Mouse (Mus musculus) liver, embryonic 16.5 days (tissue): ENCODE measurements at regions not wholly inside any gene's neighbourhood (a gene's known extent, or its start where the extent isn't known, plus 50 kb on each side); places are given as distances from the start of the nearest gene placed in this dataset.

Experiments
- ATAC-seq: fragments of 200-750 bp; cut with Nextera tagmentation; 2 replicates; pipeline ENCODE4 v1.8.0; 2017; ENCODE audit warnings: low read depth, mild to moderate bottlenecking, moderate number of reproducible peaks, moderate library complexity
- H3K27ac ChIP-seq: fragments of 300-500 bp; sonication (generic); 2 replicates; pipeline ENCODE4 v1.5.1; 2014; ENCODE audit warnings: mild to moderate bottlenecking, low read length
- H3K27me3 ChIP-seq: fragments of 300-500 bp; sonication (generic); 2 replicates; pipeline ENCODE4 v1.6.1; 2014; ENCODE audit warnings: low read depth, low read length, mixed read lengths; ENCODE audit not compliant: control insufficient read depth, insufficient read depth
- H3K36me3 ChIP-seq: fragments of 300-500 bp; sonication (generic); 2 replicates; pipeline ENCODE4 v1.6.1; 2014; ENCODE audit warnings: mild to moderate bottlenecking; ENCODE audit not compliant: control insufficient read depth, insufficient read depth
- H3K4me1 ChIP-seq: fragments of 300-500 bp; sonication (generic); 2 replicates; pipeline ENCODE4 v1.6.1; 2014; ENCODE audit warnings: low read depth, low read length, mixed read lengths; ENCODE audit not compliant: control insufficient read depth
- H3K4me2 ChIP-seq: fragments of 300-500 bp; sonication (generic); 2 replicates; pipeline ENCODE4 v1.6.1; 2014; ENCODE audit warnings: low read depth, low read length, mixed read lengths
- H3K4me3 ChIP-seq: fragments of 300-500 bp; sonication (generic); 2 replicates; pipeline ENCODE4 v1.5.1; 2014; ENCODE audit warnings: low read depth, mild to moderate bottlenecking, low read length
- H3K9ac ChIP-seq: fragments of 300-500 bp; sonication (generic); 2 replicates; pipeline ENCODE4 v1.6.1; 2014; ENCODE audit warnings: low read depth, low read length
- H3K9me3 ChIP-seq: fragments of 300-500 bp; sonication (generic); replicated peaks from 2 replicates; pipeline ENCODE4 v1.6.1; 2016; ENCODE audit warnings: low read length; ENCODE audit not compliant: control insufficient read depth
- WGBS: fragments of 180-500 bp; shearing (Covaris S2); extraction: QIAGEN DNeasy Blood & Tissue Kit; methylation state at CpG from one replicate; pipeline ENCODE4 v1.1.7; 2014; ENCODE audit not compliant: insufficient replicate concordance; 5-methylcytosine and 5-hydroxymethylcytosine counted together

DNA sequence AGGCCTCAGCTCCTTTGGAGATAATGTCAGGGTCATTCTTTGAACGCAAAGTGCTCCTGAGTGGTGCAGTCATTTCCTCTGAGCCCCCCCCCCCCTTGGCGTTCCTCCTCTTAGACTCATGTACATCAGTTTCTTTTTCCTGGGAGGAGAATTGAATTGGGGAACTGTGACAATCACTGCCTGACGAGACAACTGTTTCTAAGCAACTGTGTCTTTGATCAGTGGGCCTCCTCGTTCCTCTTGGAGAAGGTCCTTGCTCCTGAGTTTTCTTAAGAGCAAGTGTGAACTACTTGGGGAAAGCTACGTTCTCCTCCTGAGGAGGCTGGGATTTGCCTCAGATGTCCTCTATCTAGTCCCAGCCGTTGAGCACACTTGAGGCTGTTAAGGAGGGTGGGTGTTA is 287.5 kb downstream of the Maf start:
- Histone ChIP-seq H3K4me3 (no peak overlapping the region), H3K36me3 (no peaks in the 10 kb centered on the region), H3K4me1 (no peaks in the 10 kb centered on the region), H3K9me3 (no peaks in the 10 kb centered on the region), H3K4me2 (no peak overlapping the region), H3K27ac (no peak overlapping the region), H3K27me3 (no peaks in the 10 kb centered on the region), H3K9ac (no peak overlapping the region)
- no peak for ATAC-seq
- 29% methylated on average over 6 of the region's 6 CpGs for WGBS

DNA sequence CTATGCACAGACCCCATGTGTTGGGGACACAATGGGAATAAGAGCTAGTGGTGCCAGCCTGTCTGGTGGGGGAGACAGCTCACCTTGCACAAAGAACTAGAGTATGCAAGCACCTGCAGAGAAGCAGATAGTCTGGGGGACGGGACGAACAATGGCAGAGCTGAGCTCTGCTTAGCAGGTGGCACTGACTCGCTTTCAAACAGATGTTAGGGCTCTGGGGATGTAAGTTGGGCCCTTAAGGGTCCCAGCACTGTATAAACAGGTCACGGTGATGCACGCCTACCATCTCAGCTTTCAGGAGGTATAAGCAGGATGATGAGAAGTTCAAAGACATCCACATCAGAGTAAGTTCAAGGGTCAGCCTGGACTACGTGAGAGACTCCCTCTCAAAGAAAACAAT is 289.5 kb downstream of the Maf start:
- WGBS: 56% methylated on average over 6 of the region's 6 CpGs
- ATAC-seq: no peak

GRCm38 (mm10) chr8:115414061-115414473 is 293.5 kb downstream of the Maf start:
- no peaks in the 10 kb centered on the region for H3K27me3 ChIP-seq
- ATAC-seq: peak; percentile 63
- 5% methylated on average over 7 of the region's 7 CpGs for WGBS

More for the DNA sequence above, 289.5 kb downstream of the Maf start:
- H3K4me1 ChIP-seq: no peaks in the 10 kb centered on the region
- no peak overlapping the region for H3K4me3 ChIP-seq
- H3K27ac ChIP-seq: no peak overlapping the region
- no peak overlapping the region for H3K4me2 ChIP-seq
- H3K9ac ChIP-seq: no peak overlapping the region
- no peaks in the 10 kb centered on the region for H3K27me3 ChIP-seq
- no peaks in the 10 kb centered on the region for H3K9me3 ChIP-seq
- no peaks in the 10 kb centered on the region for H3K36me3 ChIP-seq

DNA sequence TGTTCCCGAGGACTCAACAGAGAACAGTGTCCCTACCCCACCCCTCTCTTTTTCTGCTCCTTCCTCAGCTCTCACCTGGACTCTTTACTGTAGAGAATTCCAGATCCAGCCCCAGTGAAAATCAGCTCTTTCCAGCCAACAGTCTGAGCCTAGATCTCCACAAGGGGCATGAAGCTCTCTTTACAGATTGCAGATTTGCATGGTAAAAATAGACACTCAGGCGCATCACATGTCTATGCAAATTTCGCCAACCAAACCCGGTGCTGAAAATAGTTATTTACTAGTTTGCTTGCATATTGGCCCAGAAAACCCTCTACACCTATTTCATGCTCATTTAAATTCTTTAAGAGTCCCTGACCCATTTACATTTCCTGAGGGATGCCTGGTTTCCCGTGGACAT is 295.8 kb downstream of the Maf start:
- no peak overlapping the region for H3K4me3 ChIP-seq
- no peak for ATAC-seq
- H3K4me2 ChIP-seq: no peak overlapping the region
- H3K9ac ChIP-seq: no peak overlapping the region
- no peak overlapping the region for H3K27ac ChIP-seq
- no peaks in the 10 kb centered on the region for H3K27me3 ChIP-seq
- no peaks in the 10 kb centered on the region for H3K9me3 ChIP-seq
- no peaks in the 10 kb centered on the region for H3K36me3 ChIP-seq
- H3K4me1 ChIP-seq: no peaks in the 10 kb centered on the region
- 61% methylated on average over 5 of the region's 5 CpGs for WGBS

More at GRCm38 (mm10) chr8:115414061-115414473, 293.5 kb downstream of the Maf start:
- H3K9me3 ChIP-seq: no peaks in the 10 kb centered on the region
- no peak overlapping the region for H3K9ac ChIP-seq
- no peaks in the 10 kb centered on the region for H3K36me3 ChIP-seq
- H3K4me3 ChIP-seq: no peak overlapping the region
- no peaks in the 10 kb centered on the region for H3K4me1 ChIP-seq
- H3K27ac ChIP-seq: no peak overlapping the region
- no peak overlapping the region for H3K4me2 ChIP-seq

- 77% methylated on average over 4 of the region's 4 CpGs for WGBS
Measured at GRCm38 (mm10) chr8:115411061-115411460, 296.5 kb downstream of the Maf start.

GRCm38 (mm10) chr8:115410191-115410590 is 297.4 kb downstream of the Maf start:
- ATAC-seq: no peak
- no peak overlapping the region for H3K4me3 ChIP-seq
- no peak overlapping the region for H3K9ac ChIP-seq
- no peaks in the 10 kb centered on the region for H3K4me1 ChIP-seq
- 69% methylated on average over 3 of the region's 3 CpGs for WGBS
- H3K27ac ChIP-seq: no peak overlapping the region
- H3K27me3 ChIP-seq: no peaks in the 10 kb centered on the region
- H3K4me2 ChIP-seq: no peak overlapping the region
- H3K9me3 ChIP-seq: no peaks in the 10 kb centered on the region
- H3K36me3 ChIP-seq: no peaks in the 10 kb centered on the region

More at GRCm38 (mm10) chr8:115411061-115411460, 296.5 kb downstream of the Maf start:
- H3K27me3 ChIP-seq: no peaks in the 10 kb centered on the region
- H3K9me3 ChIP-seq: no peaks in the 10 kb centered on the region
- H3K9ac ChIP-seq: no peak overlapping the region
- no peak for ATAC-seq
- no peaks in the 10 kb centered on the region for H3K36me3 ChIP-seq
- H3K27ac ChIP-seq: no peak overlapping the region
- no peak overlapping the region for H3K4me2 ChIP-seq
- H3K4me1 ChIP-seq: no peaks in the 10 kb centered on the region
- H3K4me3 ChIP-seq: no peak overlapping the region

DNA sequence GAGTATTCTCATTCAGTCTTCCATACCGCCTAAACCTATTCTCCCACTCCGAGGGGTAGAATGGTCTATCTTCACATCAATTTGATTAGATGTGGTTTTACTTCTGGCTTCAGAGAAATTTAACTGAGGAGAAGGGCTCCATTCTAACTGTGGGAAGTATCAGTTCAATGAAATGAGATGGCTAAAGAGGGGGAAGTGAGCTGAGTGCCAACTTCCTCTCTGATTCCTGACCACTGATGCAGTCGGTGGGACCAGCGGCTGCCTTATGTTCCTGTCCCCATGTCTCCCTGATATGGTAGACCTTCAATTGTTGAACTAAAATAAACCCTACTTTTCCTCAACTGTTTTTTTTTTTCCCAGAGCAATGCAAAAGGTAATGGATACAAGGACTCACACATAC is 300.1 kb downstream of the Maf start:
- Histone ChIP-seq H3K36me3 (no peaks in the 10 kb centered on the region), H3K4me1 (no peaks in the 10 kb centered on the region)
- WGBS: 39% methylated on average over 4 of the region's 4 CpGs

DNA sequence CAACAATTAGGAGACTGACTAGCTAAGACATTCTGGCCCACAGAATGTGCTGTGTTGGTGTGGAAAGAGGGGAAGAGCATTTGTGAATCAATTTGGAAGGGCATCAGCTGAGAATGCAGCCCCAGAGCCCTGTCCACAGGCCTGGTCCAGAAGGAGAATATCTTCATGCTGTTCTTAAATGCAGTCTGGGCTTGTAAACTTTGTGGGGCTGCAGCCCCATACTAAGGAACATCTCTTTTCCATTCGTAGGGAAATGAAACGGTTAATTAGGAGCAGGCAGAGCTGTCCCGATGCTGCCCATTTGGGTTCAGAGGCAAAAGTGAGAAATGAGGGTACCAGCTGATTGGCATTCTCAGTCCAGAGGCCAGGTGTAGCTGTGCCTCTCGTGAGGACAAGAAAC is 304.0 kb downstream of the Maf start:
- H3K9me3 ChIP-seq: no peaks in the 10 kb centered on the region
- WGBS: 44% methylated on average over 4 of the region's 4 CpGs

More for the DNA sequence above, 300.1 kb downstream of the Maf start:
- no peak overlapping the region for H3K4me3 ChIP-seq
- no peak overlapping the region for H3K9ac ChIP-seq
- no peak overlapping the region for H3K27ac ChIP-seq
- H3K9me3 ChIP-seq: no peaks in the 10 kb centered on the region
- H3K4me2 ChIP-seq: no peak overlapping the region
- ATAC-seq: no peak
- H3K27me3 ChIP-seq: no peaks in the 10 kb centered on the region

DNA sequence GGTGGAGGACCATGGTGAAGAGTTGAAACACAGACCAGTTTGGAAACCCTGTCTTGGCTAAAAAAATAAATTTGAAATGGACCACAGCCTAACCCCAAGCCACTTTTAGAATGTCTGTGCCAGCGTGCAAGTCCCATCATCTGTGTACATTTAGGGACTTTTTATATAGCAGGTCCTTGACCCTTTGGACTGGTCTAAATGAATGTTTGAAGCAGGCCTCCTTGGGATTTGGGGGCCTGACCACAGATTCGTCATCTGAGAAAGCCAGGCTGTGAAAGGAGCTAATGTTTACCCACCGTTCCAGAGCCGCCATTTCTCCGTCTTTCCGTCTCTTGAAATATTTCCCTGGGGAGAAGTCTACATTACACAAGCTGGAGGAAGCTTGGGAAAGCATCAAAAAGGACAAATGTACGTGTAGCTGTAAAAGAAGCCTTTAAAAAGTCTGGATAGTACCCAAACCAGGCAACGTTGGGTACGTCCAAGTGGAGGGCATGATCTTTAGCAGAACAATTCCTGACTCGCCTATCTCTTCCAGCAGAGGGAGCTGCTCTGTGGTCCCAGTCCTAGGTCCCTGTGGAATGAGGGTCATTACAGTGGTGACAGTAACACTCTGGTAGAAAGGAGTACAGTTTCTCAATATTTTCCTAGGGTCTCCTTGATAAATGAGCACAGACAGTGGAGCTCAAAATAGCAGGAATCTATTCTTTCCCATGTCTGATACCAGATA is 305.0 kb downstream of the Maf start:
- Histone ChIP-seq H3K27me3 (no peaks in the 10 kb centered on the region), H3K27ac (no peak overlapping the region), H3K9me3 (no peaks in the 10 kb centered on the region), H3K4me1 (no peaks in the 10 kb centered on the region), H3K4me2 (no peak overlapping the region), H3K36me3 (no peaks in the 10 kb centered on the region), H3K4me3 (no peak overlapping the region), H3K9ac (no peak overlapping the region)
- WGBS: 53% methylated on average over 10 of the region's 10 CpGs
- no peak for ATAC-seq

More for the DNA sequence above, 304.0 kb downstream of the Maf start:
- no peak overlapping the region for H3K9ac ChIP-seq
- no peak overlapping the region for H3K4me3 ChIP-seq
- H3K36me3 ChIP-seq: no peaks in the 10 kb centered on the region
- H3K27me3 ChIP-seq: no peaks in the 10 kb centered on the region
- no peak overlapping the region for H3K4me2 ChIP-seq
- H3K27ac ChIP-seq: no peak overlapping the region
- H3K4me1 ChIP-seq: no peaks in the 10 kb centered on the region
- ATAC-seq: no peak
